Mouse (Mus musculus): Measurements from ENCODE around the gene 2410137M14Rik.

The 2410137M14Rik gene

GRCm38 (mm10) chr17:36947051-36947819 is 33.8 kb downstream of the 2410137M14Rik start:
- peak in 1 of 2 experiments; percentile 41 for DNase-seq

- no peak for DNase-seq
Measured at GRCm38 (mm10) chr17:36944121-36944775, 36.8 kb downstream of the 2410137M14Rik start.

- DNase-seq: no peak
Measured at GRCm38 (mm10) chr17:36943691-36944090, 37.3 kb downstream of the 2410137M14Rik start.

GRCm38 (mm10) chr17:36942791-36943471 is 38.1 kb downstream of the 2410137M14Rik start, which contains the start of gene Rnf39:
Rnf39 (plus strand) TSS chr17:36942918.
- DNase-seq: no peak

- DNase-seq: peak; percentile 43 to 45
Measured at GRCm38 (mm10) chr17:36942391-36942790, 38.6 kb downstream of the 2410137M14Rik start.

GRCm38 (mm10) chr17:36938056-36938455 is 43.0 kb downstream of the 2410137M14Rik start:
- no peak for DNase-seq

GRCm38 (mm10) chr17:36931806-36932205 is 49.2 kb downstream of the 2410137M14Rik start:
- peak in 1 of 2 experiments; percentile 42 for DNase-seq

- DNase-seq: no peak
Measured at GRCm38 (mm10) chr17:36931130-36931529, 49.9 kb downstream of the 2410137M14Rik start.

- peak in 1 of 2 experiments; percentile 26 for DNase-seq
Measured at GRCm38 (mm10) chr17:36930233-36930632, 50.8 kb downstream of the 2410137M14Rik start.

GRCm38 (mm10) chr17:36929236-36929932 is 51.7 kb downstream of the 2410137M14Rik start:
- DNase-seq: no peak

All from kidney, adult 8-10 months (tissue).